Mouse (Mus musculus) embryonic fibroblast, embryonic 13.5 days (primary cell): Measurements from ENCODE around the gene Ncapg2. TPM values are rescaled to one million over a fixed set of nuclear protein-coding genes. Genes with fewer than 3 reads are reported as not detected.

Experiments
- H3K27ac ChIP-seq: 2 replicates; pipeline ENCODE4 v1.5.1; 2012; ENCODE audit warnings: low read length, control low read depth, inconsistent platforms; ENCODE audit not compliant: insufficient read depth
- H3K4me1 ChIP-seq: 2 replicates; pipeline ENCODE4 v1.6.1; 2011; ENCODE audit warnings: low read length; ENCODE audit not compliant: control insufficient read depth, insufficient read depth
- H3K4me3 ChIP-seq: 2 replicates; pipeline ENCODE4 v1.5.1; 2011; ENCODE audit warnings: mild to moderate bottlenecking, control low read depth, low read length; ENCODE audit not compliant: insufficient read depth
- CTCF ChIP-seq: IDR thresholded peaks from 2 replicates; pipeline ENCODE4 v1.5.1; 2011; ENCODE audit warnings: mild to moderate bottlenecking, control low read depth, low read length, moderate library complexity, borderline replicate concordance; ENCODE audit not compliant: insufficient read depth
- POLR2A ChIP-seq: IDR thresholded peaks from 2 replicates; pipeline ENCODE4 v1.6.1; 2011; ENCODE audit warnings: low read depth, mild to moderate bottlenecking, control low read depth, low read length, moderate library complexity
- polyA plus RNA-seq: library from polyadenylated mRNA; stranded (reverse); fragments of >200 nt; gene quantifications from 2 replicates; pipeline ENCODE4 v1.2.4, GENCODE M21; 2011; ENCODE audit warnings: low read depth; ENCODE audit not compliant: missing spikeins, insufficient read length

Ncapg2 gene
- polyA plus RNA-seq, 1 experiment = 54.9 TPM

DNA sequence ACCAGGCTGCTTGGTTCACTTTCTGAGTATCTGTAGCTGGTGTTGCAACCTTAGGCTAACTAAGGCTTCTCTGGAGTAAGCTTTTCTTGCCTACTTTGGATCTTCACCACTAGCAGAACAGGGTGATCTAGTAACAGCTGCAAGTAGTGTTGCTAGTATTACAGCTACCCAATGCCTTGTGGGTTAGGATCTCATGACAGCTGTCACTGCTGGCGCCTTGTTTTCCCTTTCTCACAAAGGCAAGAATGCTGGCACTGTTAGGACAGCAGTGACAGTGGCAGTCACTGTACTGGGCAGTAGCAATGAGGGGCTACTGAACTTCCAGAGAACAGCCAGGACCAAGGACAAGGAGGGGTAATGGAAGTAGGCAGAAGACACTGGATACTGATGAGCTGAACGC is 9.9 kb upstream of the Ncapg2 start:
- Histone ChIP-seq H3K27ac (no peak overlapping the region), H3K4me1 (no peaks in the 10 kb centered on the region), H3K4me3 (no peak overlapping the region)
- TF ChIP-seq CTCF (no peak), POLR2A (no peak)

- no peak for TF ChIP-seq CTCF
- no peak for TF ChIP-seq POLR2A
- Histone ChIP-seq H3K4me1 (no peaks in the 10 kb centered on the region), H3K27ac (no peak overlapping the region), H3K4me3 (no peak overlapping the region)
Observed at GRCm38 (mm10) chr12:116396072-116396695, 9.0 kb upstream of the Ncapg2 start.

DNA sequence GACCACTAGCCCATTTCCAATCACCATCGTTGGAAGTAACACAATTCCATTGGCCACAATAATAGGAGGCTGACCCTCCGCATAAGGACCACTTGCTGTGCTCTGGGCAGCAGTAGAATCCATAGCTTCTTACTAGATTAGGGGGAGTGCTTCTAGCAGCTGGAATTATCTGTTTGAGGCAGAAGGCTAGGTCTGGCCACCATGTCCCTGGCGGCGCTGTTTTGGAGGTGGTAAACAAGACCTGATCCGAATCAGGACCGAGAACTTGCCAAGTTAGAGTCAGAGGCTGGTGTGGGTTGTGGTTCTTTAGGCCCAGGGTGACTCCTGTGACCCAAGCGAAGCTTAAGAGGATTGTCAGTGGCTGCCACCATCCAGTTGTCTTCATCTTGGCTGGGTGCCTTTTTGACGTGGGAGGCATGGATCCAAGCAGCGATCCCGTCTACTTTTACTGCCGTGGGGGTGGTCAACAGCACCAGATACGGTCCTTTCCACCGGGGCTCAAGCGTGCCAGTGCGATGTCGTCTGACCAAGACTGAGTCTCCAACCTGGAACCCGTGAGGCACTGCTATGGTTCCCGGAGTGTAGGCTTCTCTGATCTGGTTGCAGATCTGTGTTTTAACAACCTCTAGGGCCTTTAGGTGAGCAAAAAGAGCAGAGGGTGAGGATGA is 1.1 kb upstream of the Ncapg2 start:
- no peak for TF ChIP-seq CTCF
- H3K4me1 ChIP-seq = peaks cover 2% of the 10 kb centered on the region; the same call in 1 of the 2 replicates
- peak overlapping the region; percentile 43; the same call in 1 of the 2 replicates for H3K4me3 ChIP-seq
- H3K27ac ChIP-seq = no peak overlapping the region

- no peak for TF ChIP-seq POLR2A
- TF ChIP-seq CTCF = no peak
- Histone ChIP-seq H3K4me1 (peaks cover 2% of the 10 kb centered on the region; the same call in 1 of the 2 replicates), H3K4me3 (peak overlapping the region; percentile 99), H3K27ac (no peak overlapping the region)
Observed at GRCm38 (mm10) chr12:116405836-116406155, 594 bp downstream of the Ncapg2 start.

DNA sequence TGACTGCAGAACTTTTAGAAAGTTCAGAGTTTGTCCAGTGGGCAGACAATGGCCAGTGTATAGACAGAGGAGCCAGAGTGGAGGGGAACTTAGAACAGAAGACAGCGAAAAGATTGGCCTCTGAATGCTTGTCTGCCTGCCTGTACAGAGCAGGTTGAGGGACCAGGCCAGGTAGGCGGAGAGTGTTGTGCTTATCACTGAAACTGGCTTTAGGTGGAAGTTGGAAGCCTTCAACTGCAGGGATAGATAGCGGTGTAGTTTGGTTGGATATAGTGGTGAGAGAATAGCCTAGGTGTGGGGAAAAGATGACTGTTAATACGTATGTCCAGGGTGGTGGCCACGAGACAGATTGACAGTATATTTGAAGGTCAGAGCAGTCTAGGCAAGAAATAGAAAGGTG is 2.7 kb downstream of the Ncapg2 start:
- Histone ChIP-seq H3K4me3 (no peak overlapping the region), H3K4me1 (peaks cover 2% of the 10 kb centered on the region; the same call in 1 of the 2 replicates), H3K27ac (no peak overlapping the region)
- TF ChIP-seq POLR2A = no peak
- no peak for TF ChIP-seq CTCF

- TF ChIP-seq CTCF = no peak
- no peak for TF ChIP-seq POLR2A
- no peaks in the 10 kb centered on the region for H3K4me1 ChIP-seq
- H3K27ac ChIP-seq = no peak overlapping the region
- H3K4me3 ChIP-seq = no peak overlapping the region
Observed at GRCm38 (mm10) chr12:116414941-116415340, 9.7 kb downstream of the Ncapg2 start.

- no peak for TF ChIP-seq POLR2A
- no peak for TF ChIP-seq CTCF
- H3K4me1 ChIP-seq = no peaks in the 10 kb centered on the region
- H3K4me3 ChIP-seq = no peak overlapping the region
- no peak overlapping the region for H3K27ac ChIP-seq
Observed at GRCm38 (mm10) chr12:116416514-116416913, 11.3 kb downstream of the Ncapg2 start.

DNA sequence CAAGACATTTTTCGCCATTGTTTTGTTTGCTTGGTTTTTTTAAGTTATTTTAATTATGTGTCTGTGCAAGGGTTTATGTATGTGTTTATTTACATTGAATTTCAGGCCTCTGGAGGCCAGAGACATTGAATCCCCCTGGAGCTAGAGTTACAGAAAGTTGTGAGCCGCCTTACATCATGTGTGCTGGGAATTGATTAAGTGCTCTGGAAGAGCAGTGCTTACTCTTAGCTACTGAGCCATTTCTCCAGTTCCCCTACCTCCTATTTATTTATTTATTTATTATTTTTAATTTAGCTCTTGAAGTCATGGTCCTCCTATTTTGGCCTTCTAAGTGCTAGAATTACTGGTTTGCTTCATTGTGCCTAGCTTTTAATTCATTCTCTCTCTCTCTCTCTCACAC is 16.5 kb downstream of the Ncapg2 start:
- Histone ChIP-seq H3K4me3 (no peak overlapping the region), H3K27ac (no peak overlapping the region), H3K4me1 (no peaks in the 10 kb centered on the region)
- TF ChIP-seq CTCF (no peak), POLR2A (no peak)

- H3K4me1 ChIP-seq = no peaks in the 10 kb centered on the region
- H3K4me3 ChIP-seq = no peak overlapping the region
- no peak overlapping the region for H3K27ac ChIP-seq
- TF ChIP-seq POLR2A (no peak), CTCF (no peak)
Observed at GRCm38 (mm10) chr12:116425392-116425791, 20.2 kb downstream of the Ncapg2 start.

GRCm38 (mm10) chr12:116433742-116434141 is 28.5 kb downstream of the Ncapg2 start:
- H3K4me3 ChIP-seq = no peak overlapping the region
- TF ChIP-seq CTCF (no peak), POLR2A (no peak)
- no peak overlapping the region for H3K27ac ChIP-seq
- no peaks in the 10 kb centered on the region for H3K4me1 ChIP-seq

- Histone ChIP-seq H3K4me3 (no peak overlapping the region), H3K4me1 (no peaks in the 10 kb centered on the region), H3K27ac (no peak overlapping the region)
- TF ChIP-seq CTCF (no peak), POLR2A (no peak)
Observed at GRCm38 (mm10) chr12:116435232-116435631, 30.0 kb downstream of the Ncapg2 start.
